Mouse (Mus musculus) lung, postnatal 14 days (tissue): ENCODE measurements around the gene Nrap.

Source experiments
- DNase-seq: peaks from one replicate; pipeline ENCODE4 v3.0.0; 2021

Gene Nrap

GRCm38 (mm10) chr19:56396669-56397621, 7.1 kb upstream of the Nrap start, which contains the start of gene Casp7:
Casp7 (plus strand) TSS chr19:56397129.
- DNase-seq: peak; percentile 76

- no peak for DNase-seq
Observed at GRCm38 (mm10) chr19:56396227-56396626, 6.4 kb upstream of the Nrap start.

GRCm38 (mm10) chr19:56395183-56395935, 5.5 kb upstream of the Nrap start:
- DNase-seq: no peak

- DNase-seq: no peak
Observed at GRCm38 (mm10) chr19:56393311-56393866, 3.6 kb upstream of the Nrap start.

- peak; percentile 32 for DNase-seq
Observed at GRCm38 (mm10) chr19:56391307-56392046, 1.6 kb upstream of the Nrap start.

GRCm38 (mm10) chr19:56389176-56389575, 661 bp downstream of the Nrap start:
- no peak for DNase-seq

GRCm38 (mm10) chr19:56387726-56388302, 2.0 kb downstream of the Nrap start:
- DNase-seq: no peak

GRCm38 (mm10) chr19:56386095-56386494, 3.7 kb downstream of the Nrap start:
- DNase-seq: no peak

- DNase-seq: no peak
Observed at GRCm38 (mm10) chr19:56385546-56385945, 4.3 kb downstream of the Nrap start.

- DNase-seq: no peak
Observed at GRCm38 (mm10) chr19:56381407-56381806, 8.4 kb downstream of the Nrap start.

GRCm38 (mm10) chr19:56380341-56380740, 9.5 kb downstream of the Nrap start:
- no peak for DNase-seq

- DNase-seq: no peak
Observed at GRCm38 (mm10) chr19:56378554-56379172, 11.2 kb downstream of the Nrap start.

GRCm38 (mm10) chr19:56378007-56378406, 11.8 kb downstream of the Nrap start:
- DNase-seq: no peak

GRCm38 (mm10) chr19:56374011-56374410, 15.8 kb downstream of the Nrap start:
- no peak for DNase-seq

GRCm38 (mm10) chr19:56373246-56373645, 16.6 kb downstream of the Nrap start:
- no peak for DNase-seq

GRCm38 (mm10) chr19:56372226-56372625, 17.6 kb downstream of the Nrap start:
- no peak for DNase-seq

- no peak for DNase-seq
Observed at GRCm38 (mm10) chr19:56370389-56371150, 19.3 kb downstream of the Nrap start.

- no peak for DNase-seq
Observed at GRCm38 (mm10) chr19:56368912-56369311, 20.9 kb downstream of the Nrap start.

- no peak for DNase-seq
Observed at GRCm38 (mm10) chr19:56367778-56368177, 22.1 kb downstream of the Nrap start.

- no peak for DNase-seq
Observed at GRCm38 (mm10) chr19:56366625-56367024, 23.2 kb downstream of the Nrap start.

- peak; percentile 48 for DNase-seq
Observed at GRCm38 (mm10) chr19:56366168-56366567, 23.7 kb downstream of the Nrap start.
